Mouse (Mus musculus) right cerebral cortex, adult 18-20 months (tissue): ENCODE measurements around the gene Srrm1.
"Not testable (repeated sequence)": the region's sequence is repeated elsewhere in the genome, so short reads cannot be mapped to it uniquely, and the experiment has no call there.

Experiments used
- DNase-seq: peaks from one replicate; pipeline ENCODE4 v3.0.0; 2022; ENCODE audit warnings: mixed read lengths

Srrm1 gene

GRCm38 (mm10) chr4:135300248-135301041, 52.7 kb downstream of the Srrm1 start:
- DNase-seq, result no peak

GRCm38 (mm10) chr4:135298680-135299079, 54.4 kb downstream of the Srrm1 start:
- DNase-seq, result no peak

- peak; percentile 81 for DNase-seq
Observed at GRCm38 (mm10) chr4:135297931-135298546, 55.1 kb downstream of the Srrm1 start.

GRCm38 (mm10) chr4:135297146-135297545, 56.0 kb downstream of the Srrm1 start:
- no peak for DNase-seq

GRCm38 (mm10) chr4:135296565-135296964, 56.6 kb downstream of the Srrm1 start:
- DNase-seq, result no peak

- no peak for DNase-seq
Observed at GRCm38 (mm10) chr4:135293813-135294212, 59.3 kb downstream of the Srrm1 start.

DNA sequence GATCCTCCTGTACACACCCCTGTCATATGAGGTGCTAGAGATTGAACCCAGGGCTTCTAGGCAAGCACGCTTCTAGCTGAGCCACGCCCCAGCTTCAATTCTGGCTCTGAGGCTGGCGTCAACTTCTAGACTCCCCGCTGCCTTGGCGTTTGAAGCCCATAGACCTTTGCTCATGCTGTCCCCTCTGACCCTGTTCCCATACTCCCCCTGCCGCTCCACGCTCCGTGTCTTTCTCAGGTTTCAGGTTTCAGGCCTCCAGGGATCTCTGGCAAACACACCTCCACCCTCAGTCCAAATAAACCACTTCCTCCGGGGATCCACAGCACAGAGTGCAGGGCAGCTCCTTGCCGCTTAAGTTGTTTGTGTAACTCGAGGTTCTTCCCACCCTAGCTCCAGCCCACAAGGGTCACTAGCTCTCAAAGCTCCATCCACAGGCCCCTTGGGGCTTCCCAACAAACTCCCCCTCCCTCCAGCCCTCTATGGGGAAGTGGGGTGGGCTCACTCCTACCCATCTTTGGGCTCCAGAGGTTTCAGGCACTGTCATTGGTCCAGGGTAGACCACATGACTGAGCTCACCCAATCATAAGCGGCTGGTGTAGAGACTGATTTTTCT, 60.5 kb downstream of the Srrm1 start:
- no peak for DNase-seq

- DNase-seq, result no peak
Observed at GRCm38 (mm10) chr4:135291841-135292240, 61.3 kb downstream of the Srrm1 start.

- no peak for DNase-seq
Observed at GRCm38 (mm10) chr4:135291199-135291598, 61.9 kb downstream of the Srrm1 start.

GRCm38 (mm10) chr4:135287975-135288374, 65.1 kb downstream of the Srrm1 start:
- no peak for DNase-seq

- DNase-seq, result no peak
Observed at GRCm38 (mm10) chr4:135286833-135287395, 66.2 kb downstream of the Srrm1 start.

- no peak for DNase-seq
Observed at GRCm38 (mm10) chr4:135286033-135286622, 67.0 kb downstream of the Srrm1 start.

DNA sequence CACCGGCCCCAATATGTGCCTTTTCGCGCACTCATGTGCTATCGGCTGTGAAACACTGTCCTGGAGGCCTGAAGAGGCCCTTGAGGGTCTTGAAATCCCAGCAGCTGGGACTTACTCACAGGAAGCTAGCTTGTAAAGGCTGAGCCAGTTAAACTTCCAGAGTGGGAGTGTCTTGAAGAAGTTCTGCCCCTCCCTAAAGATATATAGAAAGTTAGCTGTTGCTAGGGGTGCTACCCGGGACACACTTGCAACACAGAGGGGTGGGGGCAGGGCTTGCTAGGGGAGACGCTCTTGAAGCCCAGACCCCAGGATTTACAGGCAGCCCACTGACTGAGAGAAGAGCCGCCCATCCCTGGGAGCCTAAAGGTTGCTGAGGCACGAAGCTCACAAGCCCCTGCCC, 67.7 kb downstream of the Srrm1 start:
- DNase-seq, result no peak

- DNase-seq, result no peak
Observed at GRCm38 (mm10) chr4:135283875-135284274, 69.2 kb downstream of the Srrm1 start.

GRCm38 (mm10) chr4:135283417-135283816, 69.7 kb downstream of the Srrm1 start:
- no peak for DNase-seq

DNA sequence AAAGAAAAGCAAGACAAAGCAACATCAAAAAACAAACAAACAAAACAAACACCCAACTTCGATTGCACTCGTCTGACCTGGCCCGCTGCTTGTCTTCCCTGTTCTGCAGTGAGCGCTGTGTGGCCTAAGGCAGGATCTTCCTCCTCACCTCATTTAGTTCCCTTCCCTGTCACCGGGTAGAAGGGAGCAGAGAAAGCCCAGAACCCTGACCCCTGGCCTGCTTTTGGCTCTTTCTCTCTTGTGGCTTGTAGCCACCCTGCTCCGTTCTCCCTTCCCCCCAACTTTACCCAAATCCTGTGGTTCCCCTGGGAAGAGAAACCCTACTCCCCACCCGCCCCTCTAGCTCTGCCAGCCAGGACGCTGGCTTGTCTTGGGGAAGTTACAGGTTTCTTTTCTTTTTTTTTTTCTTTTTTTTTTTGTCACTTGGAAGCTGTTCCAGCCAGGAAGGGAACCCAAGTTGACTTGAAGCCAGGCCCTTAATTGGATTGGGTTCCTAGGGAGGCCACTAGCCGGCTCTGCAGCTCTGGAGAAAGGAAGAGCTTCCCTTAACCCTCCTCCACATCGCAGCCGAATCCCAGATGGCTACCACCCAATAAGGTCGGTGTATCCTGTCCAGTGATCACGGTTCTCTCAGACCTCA, 70.3 kb downstream of the Srrm1 start:
- DNase-seq, result no peak

GRCm38 (mm10) chr4:135280016-135280415, 73.1 kb downstream of the Srrm1 start:
- DNase-seq, result not testable (repeated sequence)

DNA sequence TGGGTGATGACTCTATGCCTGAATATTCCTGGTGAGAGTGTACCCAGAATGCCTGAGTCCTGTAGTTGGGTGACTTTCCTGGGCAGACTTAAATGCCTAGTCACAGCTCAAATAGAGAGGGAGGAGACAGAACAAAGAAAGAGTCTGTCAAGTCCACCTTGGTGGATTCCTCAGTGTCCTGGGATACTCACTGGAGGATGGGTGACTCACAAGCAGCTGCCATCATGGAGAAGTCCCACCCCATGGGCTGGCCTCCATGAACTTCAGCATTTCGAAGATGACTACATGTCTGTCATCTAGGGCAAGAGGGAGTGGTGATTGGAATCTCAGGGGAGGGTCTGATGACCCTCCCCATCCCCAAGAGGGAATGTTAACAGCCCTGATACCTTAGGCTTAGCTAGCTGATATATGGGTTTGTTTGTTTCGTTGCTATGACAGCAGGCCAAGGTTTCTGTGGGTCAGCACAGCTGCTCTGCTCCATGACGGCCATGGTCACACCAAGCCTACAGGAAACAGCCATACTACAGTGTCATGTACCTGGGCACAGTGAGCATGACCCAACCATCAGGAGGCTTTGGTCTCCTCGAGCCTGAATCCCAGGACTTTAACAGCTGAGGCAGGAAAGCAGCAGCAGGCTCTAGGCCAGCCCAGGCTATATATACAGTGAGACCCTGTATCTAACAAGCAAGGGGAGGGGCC, 76.3 kb downstream of the Srrm1 start:
- DNase-seq, result no peak

GRCm38 (mm10) chr4:135274761-135275160, 78.4 kb downstream of the Srrm1 start:
- DNase-seq, result no peak

GRCm38 (mm10) chr4:135273307-135273682, 79.8 kb downstream of the Srrm1 start:
- DNase-seq, result no peak

- peak; percentile 97 for DNase-seq
Observed at GRCm38 (mm10) chr4:135272640-135273306, 80.3 kb downstream of the Srrm1 start, which contains the start of gene Clic4. TSS of gene Clic4 (minus strand) at chr4:135272814.
